Mouse (Mus musculus): ENCODE measurements around the gene Scel.

GRCm38 (mm10) chr14:103577011-103577410 is 63.9 kb downstream of the Scel start:
- TF ChIP-seq CTCF (IDR thresholded peaks at IDR 0.05; ENCODE audit: insufficient read depth, low read depth, low read length): no peak
- TF ChIP-seq POLR2A (IDR thresholded peaks at IDR 0.05; ENCODE audit: insufficient read depth, low read depth, low read length): no peak

All from olfactory bulb, adult 2 months (tissue).